Mouse (Mus musculus) C2C12 (cell line): Measurements from ENCODE around the gene Nyx.

Experiments
- CEBPB ChIP-seq: IDR thresholded peaks from one replicate; pipeline ENCODE4 v1.6.1; 2011; ENCODE audit warnings: low read depth, mild to moderate bottlenecking, control low read depth, moderate library complexity
- CTCF ChIP-seq: IDR thresholded peaks from one replicate; pipeline ENCODE4 v1.5.1; 2011; ENCODE audit not compliant: control insufficient read depth, insufficient read depth, insufficient read length
- USF1 ChIP-seq: IDR thresholded peaks from one replicate; pipeline ENCODE4 v1.6.1; 2011; ENCODE audit warnings: low read depth, mild to moderate bottlenecking, control low read depth, moderate library complexity

- no peak for TF ChIP-seq CTCF
- no peak for TF ChIP-seq USF1
- no peak for TF ChIP-seq CEBPB
These were observed 34.5 kb upstream of the Nyx start for GRCm38 (mm10) chrX:13431421-13431820.
